Mouse (Mus musculus): ENCODE results near the gene 2700097O09Rik. TPM values are rescaled to one million over a fixed set of nuclear protein-coding genes. Genes with fewer than 3 reads are reported as not detected.
"Not testable (repeated sequence)": the region's sequence is repeated elsewhere in the genome, so short reads cannot be mapped to it uniquely, and the experiment has no call there.

Gene 2700097O09Rik
- 35.8 and 36.7 TPM in 2 replicates for polyA plus RNA-seq (2016; fragmentation: Nextera tagmentation; extraction: Ambion mirVana)

- Histone ChIP-seq H3K4me3 (replicated peaks) (peak within 1 kb of the TSS; percentile 71), H3K27ac (peak within 1 kb of the TSS; percentile 79), H3K4me2 (peak within 1 kb of the TSS; percentile 56), H3K9ac (peak within 1 kb of the TSS; percentile 82)
- not testable (repeated sequence) for H3K36me3 ChIP-seq (replicated peaks); H3K27me3 ChIP-seq; H3K4me1 ChIP-seq; H3K9me3 ChIP-seq
- ATAC-seq (ENCODE audit: low FRiP score) = peak; percentile 99
- WGBS = under 1% methylated on average over 60 of the region's 60 CpGs
These were observed at the start of gene 2700097O09Rik, which contains the start of gene Srp54a for GRCm38 (mm10) chr12:55079726-55080600. Gene 2700097O09Rik, minus strand, starts transcription at chr12:55080110. Gene Srp54a, plus strand, starts transcription at chr12:55080262.

- H3K4me3 ChIP-seq (replicated peaks); H3K27me3 ChIP-seq; H3K9me3 ChIP-seq; H3K4me2 ChIP-seq; H3K4me1 ChIP-seq; H3K36me3 ChIP-seq (replicated peaks); H3K27ac ChIP-seq; H3K9ac ChIP-seq: not testable (repeated sequence)
- peak; percentile 56 for ATAC-seq (ENCODE audit: low FRiP score)
- WGBS = no CpG with 5 or more reads among the region's 18 CpGs
These were observed 44.8 kb upstream of the 2700097O09Rik start for GRCm38 (mm10) chr12:55124731-55125130.

- H3K9me3 ChIP-seq; H3K9ac ChIP-seq; H3K36me3 ChIP-seq (replicated peaks); H3K27ac ChIP-seq; H3K27me3 ChIP-seq; H3K4me2 ChIP-seq; H3K4me1 ChIP-seq; H3K4me3 ChIP-seq (replicated peaks): not testable (repeated sequence)
- peak; percentile 99 for ATAC-seq (ENCODE audit: low FRiP score)
- WGBS = no CpG with 5 or more reads among the region's 40 CpGs
These were observed 44.3 kb upstream of the 2700097O09Rik start, which contains the start of gene Fam177a for GRCm38 (mm10) chr12:55124242-55124641. Gene Fam177a, plus strand, starts transcription at chr12:55124469.

- ATAC-seq (ENCODE audit: low FRiP score); H3K9me3 ChIP-seq; H3K36me3 ChIP-seq (replicated peaks); H3K4me2 ChIP-seq; H3K4me1 ChIP-seq; H3K27me3 ChIP-seq; H3K9ac ChIP-seq; H3K4me3 ChIP-seq (replicated peaks); H3K27ac ChIP-seq: not testable (repeated sequence)
- WGBS = no CpG with 5 or more reads among the region's 7 CpGs
These were observed 32.7 kb upstream of the 2700097O09Rik start for GRCm38 (mm10) chr12:55112616-55113015.

GRCm38 (mm10) chr12:55092127-55092526 lies 12.2 kb upstream of the 2700097O09Rik start:
- H3K27ac ChIP-seq; H3K9me3 ChIP-seq; H3K4me1 ChIP-seq; H3K4me3 ChIP-seq (replicated peaks); H3K27me3 ChIP-seq; H3K4me2 ChIP-seq; H3K9ac ChIP-seq; H3K36me3 ChIP-seq (replicated peaks); ATAC-seq (ENCODE audit: low FRiP score): not testable (repeated sequence)
- WGBS = 100% methylated on average over 1 of the region's 7 CpGs

GRCm38 (mm10) chr12:55080601-55080942 lies 662 bp upstream of the 2700097O09Rik start:
- not testable (repeated sequence) for H3K4me1 ChIP-seq; H3K36me3 ChIP-seq (replicated peaks); H3K27me3 ChIP-seq; H3K9me3 ChIP-seq
- under 1% methylated on average over 25 of the region's 25 CpGs for WGBS
- Histone ChIP-seq H3K4me2 (peak overlapping the region; percentile 56), H3K27ac (peak overlapping the region; percentile 79), H3K9ac (peak overlapping the region; percentile 82), H3K4me3 (replicated peaks) (peak overlapping the region; percentile 71)
- peak; percentile 67 for ATAC-seq (ENCODE audit: low FRiP score)

- WGBS = 48% methylated on average over 2 of the region's 2 CpGs
- 0 out of 2 replicates have a peak overlapping the region, but pooled peaks have one; percentile 55 for H3K4me2 ChIP-seq
- not testable (repeated sequence) for H3K9me3 ChIP-seq; H3K36me3 ChIP-seq (replicated peaks); H3K4me1 ChIP-seq; H3K27ac ChIP-seq; H3K27me3 ChIP-seq; H3K9ac ChIP-seq; H3K4me3 ChIP-seq (replicated peaks); ATAC-seq (ENCODE audit: low FRiP score)
These were observed 1.2 kb downstream of the 2700097O09Rik start for GRCm38 (mm10) chr12:55078706-55079105.

- H3K4me1 ChIP-seq = peaks cover 3% of the 10 kb centered on the region; the same call in 1 of the 2 replicates
- H3K27me3 ChIP-seq = no peaks in the 10 kb centered on the region
- H3K27ac ChIP-seq = no peak overlapping the region
- no peak overlapping the region for H3K9ac ChIP-seq
- H3K4me2 ChIP-seq = no peak overlapping the region
- WGBS = 100% methylated on average over 2 of the region's 2 CpGs
- no peak overlapping the region for H3K4me3 ChIP-seq (replicated peaks)
- no peaks in the 10 kb centered on the region for H3K36me3 ChIP-seq (replicated peaks)
- no peaks in the 10 kb centered on the region for H3K9me3 ChIP-seq
- no peak for ATAC-seq (ENCODE audit: low FRiP score)
These were observed 4.6 kb downstream of the 2700097O09Rik start for GRCm38 (mm10) chr12:55075296-55075695.

GRCm38 (mm10) chr12:55073686-55074085 lies 6.2 kb downstream of the 2700097O09Rik start:
- no peaks in the 10 kb centered on the region for H3K27me3 ChIP-seq
- no peak for ATAC-seq (ENCODE audit: low FRiP score)
- no peaks in the 10 kb centered on the region for H3K4me1 ChIP-seq
- no peak overlapping the region for H3K27ac ChIP-seq
- no peak overlapping the region for H3K4me3 ChIP-seq (replicated peaks)
- no peaks in the 10 kb centered on the region for H3K9me3 ChIP-seq
- 92% methylated on average over 7 of the region's 7 CpGs for WGBS
- H3K4me2 ChIP-seq = no peak overlapping the region
- H3K9ac ChIP-seq = no peak overlapping the region
- H3K36me3 ChIP-seq (replicated peaks) = no peaks in the 10 kb centered on the region

- Histone ChIP-seq H3K36me3 (replicated peaks) (no peaks in the 10 kb centered on the region; the same call in 1 of the 2 replicates), H3K9me3 (no peaks in the 10 kb centered on the region), H3K4me1 (no peaks in the 10 kb centered on the region), H3K9ac (no peak overlapping the region), H3K27ac (no peak overlapping the region), H3K4me2 (no peak overlapping the region), H3K27me3 (no peaks in the 10 kb centered on the region), H3K4me3 (replicated peaks) (no peak overlapping the region)
- 84% methylated on average over 4 of the region's 4 CpGs for WGBS
- ATAC-seq (ENCODE audit: low FRiP score) = no peak
These were observed 7.4 kb downstream of the 2700097O09Rik start for GRCm38 (mm10) chr12:55072495-55072894.

- Histone ChIP-seq H3K9ac (no peak overlapping the region), H3K4me3 (replicated peaks) (no peak overlapping the region), H3K36me3 (replicated peaks) (peaks cover 14% of the 10 kb centered on the region), H3K9me3 (no peaks in the 10 kb centered on the region), H3K27ac (no peak overlapping the region), H3K4me1 (no peaks in the 10 kb centered on the region), H3K4me2 (no peak overlapping the region), H3K27me3 (no peaks in the 10 kb centered on the region)
- no peak for ATAC-seq (ENCODE audit: low FRiP score)
- 94% methylated on average over 1 of the region's 1 CpGs for WGBS
These were observed 17.8 kb downstream of the 2700097O09Rik start for GRCm38 (mm10) chr12:55062141-55062540.

- Histone ChIP-seq H3K27ac (no peak overlapping the region), H3K36me3 (replicated peaks) (peaks cover 18% of the 10 kb centered on the region), H3K4me2 (no peak overlapping the region), H3K4me3 (replicated peaks) (no peak overlapping the region), H3K9ac (no peak overlapping the region), H3K9me3 (no peaks in the 10 kb centered on the region), H3K27me3 (no peaks in the 10 kb centered on the region), H3K4me1 (no peaks in the 10 kb centered on the region)
- 83% methylated on average over 10 of the region's 10 CpGs for WGBS
- ATAC-seq (ENCODE audit: low FRiP score) = no peak
These were observed 18.9 kb downstream of the 2700097O09Rik start for GRCm38 (mm10) chr12:55061006-55061405.
